Comparison of ENCODE assay signal across 10 mouse cellular contexts in genomic region chr8:105441433-105441832, GRCm38 (mm10). TPM values are rescaled to one million over a fixed set of nuclear protein-coding genes. Genes with fewer than 3 reads are reported as not detected.
DNase-seq lines count a peak whose midpoint lies in the region; ATAC-seq and TF ChIP-seq lines count a peak whose summit lies in the region.
"Had no signal": no experiment of that assay in that cellular context is flagged by ENCODE, and none has a peak within 500 bp of the region (broad histone marks: within the 10 kb centered on the region; RNA-seq: fewer than 3 reads in every experiment).

No protein-coding gene starts in this region.

- no peaks in the 10 kb centered on the region for H3K9me3 ChIP-seq in liver, embryonic 12.5 days (replicated peaks)

- no peak overlapping the region for H3K9ac ChIP-seq in heart, adult 2 months (ENCODE audit: low read depth, low read length)
- no peak overlapping the region for H3K9ac ChIP-seq in liver, embryonic 12.5 days

- H3K4me2 ChIP-seq in liver, embryonic 12.5 days: no peak overlapping the region

- peaks cover 5% of the 10 kb centered on the region for H3K4me1 ChIP-seq in heart, adult 2 months (ENCODE audit: control insufficient read depth, insufficient read depth, low read length)
- peaks cover 21% of the 10 kb centered on the region for H3K4me1 ChIP-seq in liver, embryonic 12.5 days

- H3K27ac ChIP-seq in heart, adult 2 months: no peak overlapping the region
- H3K27ac ChIP-seq in liver, embryonic 12.5 days: no peak overlapping the region
- H3K27ac ChIP-seq: macrophage had no signal

- no peaks in the 10 kb centered on the region for H3K27me3 ChIP-seq in heart, adult 2 months (ENCODE audit: control insufficient read depth, insufficient read depth, low read length)
- H3K27me3 ChIP-seq in liver, embryonic 12.5 days (replicated peaks): peaks cover 58% of the 10 kb centered on the region

- TF ChIP-seq CTCF in heart, adult 2 months (IDR thresholded peaks at IDR 0.05): peak; percentile 56

- 22% methylated on average over 6 of the region's 6 CpGs for WGBS in heart, adult 2 months
- 4% methylated on average over 6 of the region's 6 CpGs for WGBS in liver, embryonic 12.5 days (ENCODE audit: insufficient replicate concordance)

- H3K4me3 ChIP-seq in heart, adult 2 months: no peak overlapping the region
- no peak overlapping the region for H3K4me3 ChIP-seq in liver, embryonic 12.5 days
- H3K4me3 ChIP-seq: erythroblast, embryonic 14.5 days had no signal

- intact Hi-C loops in heart, adult 2 months (cut with DNase I): loop anchor here (5.0 kb wide), 1 partner anchor 36 kb away; no protein-coding TSS in a partner anchor

- no peaks in the 10 kb centered on the region for H3K79me2 ChIP-seq in heart, adult 2 months (replicated peaks; ENCODE audit: control insufficient read depth, insufficient read depth, low read length)

- peak in 1 of 2 experiments; percentile 51 for DNase-seq in heart, adult 2 months
- DNase-seq in heart, adult 8-10 months (ENCODE audit: low spot score): no peak
- peak; percentile 53 for DNase-seq in urinary bladder, postnatal 14 days (ENCODE audit: low spot score)
- no peak for DNase-seq in urinary bladder, adult 18-20 months (ENCODE audit: low spot score in 2 of 2)
- DNase-seq in embryo, embryonic 10.5 days (ENCODE audit: low spot score): peak; percentile 84
- peak; percentile 26 to 46 for DNase-seq in spleen, postnatal 14 days (ENCODE audit: low spot score in 2 of 2)

- H3K36me3 ChIP-seq in heart, adult 2 months (ENCODE audit: control insufficient read depth, insufficient read depth, low read length): no peaks in the 10 kb centered on the region
- H3K36me3 ChIP-seq in liver, embryonic 12.5 days: no peaks in the 10 kb centered on the region

- TF ChIP-seq POLR2A in heart, adult 2 months (IDR thresholded peaks at IDR 0.05; ENCODE audit: insufficient read depth, low read depth, low read length): no peak

- 0 out of 2 replicates have a peak, but pooled peaks have one; percentile 35 for ATAC-seq in liver, embryonic 12.5 days
- no peak for ATAC-seq in activated CD4-positive, CD25-positive, alpha-beta regulatory T cell, adult 4 months

- TF ChIP-seq EP300 in heart, adult 2 months (IDR thresholded peaks at IDR 0.05; ENCODE audit: insufficient read depth, low read depth, low read length): no peak

RNA-seq across cellular contexts. Expression of gene Lrrc36, which starts 28.1 kb away (rescaled TPM):
- total RNA-seq in heart, adult 2 months (2021): under 1 TPM; 0.45 to 0.47 TPM
- 0.67 and 0.94 TPM in 2 replicates for polyA plus RNA-seq in heart, adult 2 months (2012; rRNA removed)
- under 1 TPM; 0.19 to 0.56 (median 0.45) TPM for total RNA-seq in heart, adult 8-10 months (2022)
- polyA plus RNA-seq in liver, embryonic 12.5 days (2016; fragmentation: Nextera tagmentation; extraction: Ambion mirVana): 0.07 and 0.18 TPM in 2 replicates
- not detected for polyA plus RNA-seq in activated CD4-positive, CD25-positive, alpha-beta regulatory T cell, adult 4 months (2017; shearing (Covaris generic))
- polyA plus RNA-seq: macrophage had no signal

RNA-seq across cellular contexts. Expression of gene Kctd19, which starts 28.1 kb away (rescaled TPM):
- total RNA-seq in heart, adult 2 months (2021): under 1 TPM; 0.13 to 0.25 TPM
- 0.08 and 0.15 TPM in 2 replicates for polyA plus RNA-seq in heart, adult 2 months (2012; rRNA removed)
- total RNA-seq in heart, adult 8-10 months (2022): under 1 TPM in 3 of 4 experiments, not detected in 1; 0.11 to 0.31 (median 0.28) TPM
- polyA plus RNA-seq in liver, embryonic 12.5 days (2016; fragmentation: Nextera tagmentation; extraction: Ambion mirVana): not detected in 2 replicates
- polyA plus RNA-seq in activated CD4-positive, CD25-positive, alpha-beta regulatory T cell, adult 4 months (2017; shearing (Covaris generic)): not detected
- polyA plus RNA-seq: erythroblast, embryonic 14.5 days; macrophage had no signal

RNA-seq across cellular contexts. Expression of gene Tppp3, which starts 29.9 kb away (rescaled TPM):
- total RNA-seq in heart, adult 2 months (2021): 10 to 100 TPM; 35.0 to 48.8 TPM
- polyA plus RNA-seq in heart, adult 2 months (2012; rRNA removed): 73.7 and 89.2 TPM in 2 replicates
- 10 to 100 TPM; 25.8 to 42.5 (median 34.9) TPM for total RNA-seq in heart, adult 8-10 months (2022)
- 1.2 and 1.4 TPM in 2 replicates for polyA plus RNA-seq in liver, embryonic 12.5 days (2016; fragmentation: Nextera tagmentation; extraction: Ambion mirVana)
- under 1 TPM; 0.50 to 0.60 TPM for polyA plus RNA-seq in activated CD4-positive, CD25-positive, alpha-beta regulatory T cell, adult 4 months (2017; shearing (Covaris generic))

RNA-seq across cellular contexts. Expression of gene Zdhhc1, which starts 55.3 kb away (rescaled TPM):
- 10 to 100 TPM; 13.0 to 13.3 TPM for total RNA-seq in heart, adult 2 months (2021)
- polyA plus RNA-seq in heart, adult 2 months (2012; rRNA removed): 37.5 and 40.5 TPM in 2 replicates
- 10 to 100 TPM; 13.0 to 15.3 (median 13.5) TPM for total RNA-seq in heart, adult 8-10 months (2022)
- 4.0 and 4.6 TPM in 2 replicates for polyA plus RNA-seq in liver, embryonic 12.5 days (2016; fragmentation: Nextera tagmentation; extraction: Ambion mirVana)
- under 1 TPM; 0.43 to 0.62 TPM for polyA plus RNA-seq in activated CD4-positive, CD25-positive, alpha-beta regulatory T cell, adult 4 months (2017; shearing (Covaris generic))

Comparison
In these comparisons a context has a peak if more than half of its experiments do, and no peak if none do; other contexts are left out.
1. DNase-seq: peak in urinary bladder, postnatal 14 days (single experiment), embryo, embryonic 10.5 days (single experiment) and spleen, postnatal 14 days (2 of 2); none in heart, adult 8-10 months (single experiment) and urinary bladder, adult 18-20 months (0 of 2).
2. RNA of gene Tppp3, which starts 29.9 kb away (polyA plus RNA-seq): 73.7 to 89.2 TPM in heart, adult 2 months; 1.2 to 1.4 TPM in liver, embryonic 12.5 days and 0.50 to 0.60 TPM in activated CD4-positive, CD25-positive, alpha-beta regulatory T cell, adult 4 months; every median in the first group is over 10 times any median in the second.